Mouse (Mus musculus) limb, embryonic 12.5 days (tissue): Measurements from ENCODE around the gene Acoxl. TPM values are rescaled to one million over a fixed set of nuclear protein-coding genes. Genes with fewer than 3 reads are reported as not detected.

Source experiments
- ATAC-seq: fragments of 200-750 bp; cut with Nextera tagmentation; 2 replicates; pipeline ENCODE4 v1.8.0; 2017; ENCODE audit warnings: low read depth, moderate TSS enrichment; ENCODE audit not compliant: insufficient number of reproducible peaks, insufficient read depth, low FRiP score, low TSS enrichment
- H3K27ac ChIP-seq: fragments of 300-500 bp; sonication (generic); 2 replicates; pipeline ENCODE4 v1.5.1; 2016; ENCODE audit warnings: mild to moderate bottlenecking, moderate library complexity
- H3K27me3 ChIP-seq: fragments of 300-500 bp; sonication (generic); 2 replicates; pipeline ENCODE4 v1.6.1; 2016; ENCODE audit warnings: mild to moderate bottlenecking, moderate library complexity
- H3K36me3 ChIP-seq: fragments of 300-500 bp; sonication (generic); 2 replicates; pipeline ENCODE4 v1.6.1; 2016; ENCODE audit warnings: mild to moderate bottlenecking, moderate library complexity
- H3K4me1 ChIP-seq: fragments of 300-500 bp; sonication (generic); replicated peaks from 2 replicates; pipeline ENCODE4 v1.6.1; 2016
- H3K4me2 ChIP-seq: fragments of 300-500 bp; sonication (generic); 2 replicates; pipeline ENCODE4 v1.6.1; 2016; ENCODE audit warnings: mild to moderate bottlenecking, moderate library complexity
- H3K4me3 ChIP-seq: fragments of 300-500 bp; sonication (generic); replicated peaks from 2 replicates; pipeline ENCODE4 v1.5.1; 2016; ENCODE audit warnings: mild to moderate bottlenecking
- H3K9ac ChIP-seq: fragments of 300-500 bp; sonication (generic); replicated peaks from 2 replicates; pipeline ENCODE4 v1.6.1; 2016; ENCODE audit warnings: mild to moderate bottlenecking, moderate library complexity
- H3K9me3 ChIP-seq: fragments of 300-500 bp; sonication (generic); 2 replicates; pipeline ENCODE4 v1.6.1; 2016; ENCODE audit warnings: mild to moderate bottlenecking, moderate library complexity
- WGBS: fragments of 180-500 bp; shearing (Covaris S2); methylation state at CpG from one replicate; pipeline ENCODE4 v1.1.7; 2016; 5-methylcytosine and 5-hydroxymethylcytosine counted together
- microRNA-seq: library from miRNA; unstranded; fragments of <30 nt; microRNA quantifications from one replicate; pipeline ENCODE4, GENCODE M21; 2017
- polyA plus RNA-seq: library from polyadenylated mRNA; unstranded; fragments of >200 nt; fragmentation: Nextera tagmentation; extraction: Ambion mirVana; gene quantifications from 2 replicates; pipeline ENCODE4 v1.2.1, GENCODE M21; 2016

Acoxl gene
- polyA plus RNA-seq, 1 experiment from 2014 or later, result 0.16 TPM

DNA sequence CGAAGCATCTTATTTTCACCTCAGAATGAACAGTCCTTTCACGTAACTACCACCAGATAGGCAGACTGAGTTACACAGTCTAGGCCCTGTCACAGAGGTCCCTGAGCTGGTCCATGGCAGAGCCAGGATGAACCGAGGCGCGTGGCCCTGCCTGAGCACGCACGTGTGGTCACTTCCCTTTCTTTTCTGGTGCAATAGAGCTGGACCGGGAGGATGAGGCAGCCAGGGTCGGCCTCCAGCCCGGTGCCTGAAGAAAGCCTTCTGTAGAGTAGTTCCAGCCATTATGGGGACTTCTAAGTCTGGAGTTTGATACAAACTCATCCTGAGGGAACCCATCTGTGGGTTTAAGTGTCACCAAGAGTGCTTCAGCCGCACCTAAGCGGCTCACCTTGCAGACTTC, 329.3 kb downstream of the Acoxl start:
- Histone ChIP-seq H3K4me3 (no peak overlapping the region), H3K27ac (no peak overlapping the region), H3K27me3 (no peaks in the 10 kb centered on the region), H3K36me3 (no peaks in the 10 kb centered on the region), H3K9me3 (no peaks in the 10 kb centered on the region), H3K9ac (no peak overlapping the region), H3K4me1 (no peaks in the 10 kb centered on the region), H3K4me2 (no peak overlapping the region)
- 94% methylated on average over 12 of the region's 12 CpGs for WGBS
- ATAC-seq, result no peak

GRCm38 (mm10) chr2:128169486-128169885, 330.8 kb downstream of the Acoxl start:
- Histone ChIP-seq H3K9ac (no peak overlapping the region), H3K4me3 (no peak overlapping the region), H3K4me2 (no peak overlapping the region), H3K27ac (no peak overlapping the region), H3K27me3 (no peaks in the 10 kb centered on the region), H3K9me3 (no peaks in the 10 kb centered on the region), H3K4me1 (no peaks in the 10 kb centered on the region), H3K36me3 (no peaks in the 10 kb centered on the region)
- 92% methylated on average over 5 of the region's 5 CpGs for WGBS
- ATAC-seq, result no peak

DNA sequence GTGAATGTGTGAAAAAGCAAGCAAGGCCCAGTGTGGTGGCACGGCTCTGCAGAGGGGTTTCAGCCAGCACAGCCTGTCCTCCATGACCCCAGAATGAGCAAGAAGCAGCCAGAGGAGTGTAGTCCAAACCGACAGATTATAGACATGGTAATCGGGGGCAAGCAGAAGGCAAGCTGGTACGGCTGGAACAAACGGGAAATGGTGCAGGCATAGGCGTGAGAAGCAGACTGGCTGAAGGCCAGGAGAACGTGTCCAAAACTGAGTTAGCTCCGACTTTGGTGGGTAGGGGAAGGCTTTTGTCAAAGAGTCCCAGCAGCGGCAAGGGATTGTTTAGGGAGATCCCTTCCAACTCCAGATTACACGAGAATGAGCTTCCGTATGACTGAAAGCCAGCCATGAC, 331.3 kb downstream of the Acoxl start:
- ATAC-seq, result no peak
- Histone ChIP-seq H3K4me1 (no peaks in the 10 kb centered on the region), H3K4me3 (no peak overlapping the region), H3K4me2 (no peak overlapping the region), H3K9me3 (no peaks in the 10 kb centered on the region), H3K27me3 (no peaks in the 10 kb centered on the region), H3K27ac (no peak overlapping the region), H3K9ac (no peak overlapping the region), H3K36me3 (no peaks in the 10 kb centered on the region)
- WGBS, result 88% methylated on average over 11 of the region's 11 CpGs

DNA sequence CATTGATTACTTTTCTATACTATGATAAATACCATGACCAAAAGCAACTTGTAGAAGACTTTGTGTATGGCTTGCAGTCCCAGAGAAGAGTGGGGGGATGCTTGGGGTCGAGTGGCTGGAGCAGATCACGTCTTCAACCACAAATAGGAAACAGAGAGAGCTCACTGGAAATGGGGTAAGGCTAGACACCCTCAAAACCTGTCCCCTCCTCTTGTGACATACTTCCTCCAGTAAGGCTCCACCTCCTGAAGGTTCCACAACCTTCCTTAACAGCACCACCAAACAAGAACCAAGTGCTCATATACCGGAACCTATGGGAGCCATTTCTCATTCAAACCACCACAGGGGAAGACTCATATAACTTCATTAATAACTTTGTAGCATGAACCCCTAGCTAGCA, 331.9 kb downstream of the Acoxl start:
- H3K4me1 ChIP-seq, result no peaks in the 10 kb centered on the region
- H3K9me3 ChIP-seq, result no peaks in the 10 kb centered on the region
- H3K27me3 ChIP-seq, result no peaks in the 10 kb centered on the region
- H3K9ac ChIP-seq, result no peak overlapping the region
- no peak overlapping the region for H3K4me3 ChIP-seq
- ATAC-seq, result no peak
- 88% methylated on average over 3 of the region's 3 CpGs for WGBS
- no peak overlapping the region for H3K27ac ChIP-seq
- H3K4me2 ChIP-seq, result no peak overlapping the region
- H3K36me3 ChIP-seq, result no peaks in the 10 kb centered on the region

DNA sequence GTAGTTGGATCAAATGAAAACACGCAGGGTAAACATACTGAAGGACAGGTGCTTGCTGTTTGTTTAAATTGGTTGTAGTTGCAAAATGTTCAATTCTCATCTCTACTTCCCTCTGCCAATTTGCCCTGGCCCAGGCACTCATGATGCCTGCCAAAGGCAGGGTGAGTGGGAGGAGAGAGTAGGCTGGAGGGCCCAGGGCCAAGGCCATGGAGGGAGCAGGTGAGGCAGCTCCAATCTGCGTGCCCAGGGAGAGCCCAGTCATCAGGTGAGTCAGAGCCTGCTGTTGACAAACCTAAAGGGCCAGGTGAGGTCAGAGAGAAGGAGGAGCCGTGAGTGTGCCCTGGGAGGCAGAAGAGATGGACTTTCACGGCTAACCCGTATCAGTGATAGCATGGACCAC, 333.6 kb downstream of the Acoxl start:
- Histone ChIP-seq H3K9me3 (no peaks in the 10 kb centered on the region), H3K27ac (no peak overlapping the region), H3K9ac (no peak overlapping the region), H3K27me3 (no peaks in the 10 kb centered on the region), H3K4me2 (no peak overlapping the region), H3K36me3 (no peaks in the 10 kb centered on the region), H3K4me3 (no peak overlapping the region), H3K4me1 (peaks cover 10% of the 10 kb centered on the region)
- ATAC-seq, result no peak
- 98% methylated on average over 5 of the region's 5 CpGs for WGBS

Small RNA genes lying within 50 kb of the gene (microRNA-seq; reads per million reads assigned to microRNA genes)
- not detected for gene Gm22411

Other genes with a start within 250 kb of the Acoxl start
- 0.16 and 0.45 TPM in 2 replicates for gene Mal, start 182.2 kb upstream of the Acoxl start, polyA plus RNA-seq
- gene Mall, start 108.9 kb upstream of the Acoxl start, polyA plus RNA-seq, result 1.9 and 2.1 TPM in 2 replicates
- 36.2 and 44.2 TPM in 2 replicates for gene Nphp1, start 50.0 kb upstream of the Acoxl start, polyA plus RNA-seq
- gene Mtln, start 46.4 kb upstream of the Acoxl start, polyA plus RNA-seq, result 24.1 and 24.2 TPM in 2 replicates
- gene Bub1, start 7.0 kb upstream of the Acoxl start, polyA plus RNA-seq, result 84.3 and 87.0 TPM in 2 replicates